Mouse (Mus musculus) G1E (cell line): ENCODE measurements at regions not wholly inside any gene's neighbourhood (a gene's known extent, or its start where the extent isn't known, plus 50 kb on each side); places are given as distances from the start of the nearest gene placed in this dataset.

Experiments used
- ATAC-seq: 2 replicates; pipeline ENCODE4 v1.8.0; 2016; ENCODE audit warnings: mild to moderate bottlenecking; ENCODE audit not compliant: insufficient number of reproducible peaks, poor library complexity, low FRiP score, severe bottlenecking; ENCODE audit errors: extremely low read depth
- DNase-seq: peaks from one replicate; pipeline ENCODE4 v3.0.0; 2012; ENCODE audit warnings: low spot score
- H3K27me3 ChIP-seq: 2 replicates; pipeline ENCODE4 v1.6.1; 2012; ENCODE audit warnings: mild to moderate bottlenecking, low read length, inconsistent platforms; ENCODE audit not compliant: insufficient read depth
- H3K36me3 ChIP-seq: replicated peaks from 2 replicates; pipeline ENCODE3; 2012; ENCODE audit warnings: mild to moderate bottlenecking, inconsistent platforms
- H3K4me1 ChIP-seq: 2 replicates; pipeline ENCODE4 v1.6.1; 2012; ENCODE audit warnings: low read depth, low read length, inconsistent platforms, mixed read lengths; ENCODE audit not compliant: insufficient read depth
- H3K4me3 ChIP-seq: 2 replicates; pipeline ENCODE4 v1.5.1; 2012; ENCODE audit warnings: low read depth, mild to moderate bottlenecking, inconsistent platforms, low read length, moderate library complexity, mixed read lengths
- H3K9me3 ChIP-seq: replicated peaks from 2 replicates; pipeline ENCODE4 v1.6.1; 2012; ENCODE audit warnings: inconsistent platforms
- CTCF ChIP-seq: IDR thresholded peaks from 2 replicates; pipeline ENCODE4 v1.5.1; 2012; ENCODE audit warnings: low read depth, low read length, inconsistent platforms, mixed read lengths
- GATA1 ChIP-seq: IDR thresholded peaks from 2 replicates; pipeline ENCODE4 v1.6.1; 2012; ENCODE audit warnings: borderline replicate concordance, low read length, inconsistent platforms, mixed read lengths
- GATA2 ChIP-seq: IDR thresholded peaks from 2 replicates; pipeline ENCODE4 v1.6.1; 2012; ENCODE audit warnings: low read depth, low read length, inconsistent platforms, borderline replicate concordance
- POLR2AphosphoS5 ChIP-seq: IDR thresholded peaks from 2 replicates; pipeline ENCODE4 v1.6.1; 2012; ENCODE audit warnings: low read depth, low read length, inconsistent platforms; ENCODE audit not compliant: insufficient replicate concordance
- TAL1 ChIP-seq: conservative IDR thresholded peaks from 2 replicates; pipeline ENCODE4 v1.6.1; 2012; ENCODE audit warnings: low read depth, low read length, inconsistent platforms, mixed read lengths

DNA sequence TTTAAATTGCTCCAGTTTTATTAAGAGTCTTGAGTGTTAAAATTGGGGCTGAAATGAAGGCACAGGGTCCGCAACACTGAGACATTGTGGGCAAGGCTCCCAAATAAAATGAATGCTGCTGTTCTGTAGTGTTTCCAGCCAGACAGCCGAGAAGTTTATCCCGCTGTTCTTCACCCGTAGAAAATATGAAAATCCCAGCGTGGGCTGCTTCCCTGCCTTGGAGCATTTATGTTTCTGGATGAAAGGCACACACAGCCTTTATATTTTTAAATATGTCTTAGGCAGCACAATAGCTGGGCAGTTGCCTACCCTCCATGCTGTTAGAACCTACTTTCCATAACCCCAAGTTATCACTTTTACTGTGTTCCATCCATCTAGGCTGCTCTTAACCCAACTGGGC, 102.6 kb downstream of the Diras2 start:
- ATAC-seq (no peak), DNase-seq (no peak)
- TF ChIP-seq TAL1 (no peak), GATA2 (no peak), CTCF (no peak), POLR2AphosphoS5 (no peak), GATA1 (no peak)
- H3K36me3 ChIP-seq, result no peaks in the 10 kb centered on the region
- H3K4me1 ChIP-seq, result no peaks in the 10 kb centered on the region
- no peaks in the 10 kb centered on the region for H3K27me3 ChIP-seq
- H3K9me3 ChIP-seq, result peaks cover 77% of the 10 kb centered on the region
- no peak overlapping the region for H3K4me3 ChIP-seq

- H3K4me3 ChIP-seq, result no peak overlapping the region
- H3K36me3 ChIP-seq, result no peaks in the 10 kb centered on the region
- H3K4me1 ChIP-seq, result no peaks in the 10 kb centered on the region
- no peaks in the 10 kb centered on the region for H3K27me3 ChIP-seq
- TF ChIP-seq POLR2AphosphoS5 (no peak), GATA1 (no peak), CTCF (no peak), GATA2 (no peak), TAL1 (no peak)
- no peak for ATAC-seq
- DNase-seq, result no peak
- H3K9me3 ChIP-seq, result peaks cover 59% of the 10 kb centered on the region
Measured at GRCm38 (mm10) chr13:52436756-52437155, 94.3 kb downstream of the Diras2 start.

GRCm38 (mm10) chr13:52445513-52445912, 85.6 kb downstream of the Diras2 start:
- TF ChIP-seq TAL1 (no peak), POLR2AphosphoS5 (no peak), GATA1 (no peak), CTCF (no peak), GATA2 (no peak)
- Histone ChIP-seq H3K9me3 (peaks cover 60% of the 10 kb centered on the region), H3K4me1 (no peaks in the 10 kb centered on the region), H3K36me3 (no peaks in the 10 kb centered on the region), H3K4me3 (no peak overlapping the region), H3K27me3 (no peaks in the 10 kb centered on the region)
- no peak for ATAC-seq
- DNase-seq, result no peak

GRCm38 (mm10) chr13:52448902-52449301, 82.2 kb downstream of the Diras2 start:
- H3K4me1 ChIP-seq, result no peaks in the 10 kb centered on the region
- H3K36me3 ChIP-seq, result no peaks in the 10 kb centered on the region
- no peak for TF ChIP-seq TAL1
- no peak for TF ChIP-seq GATA1
- TF ChIP-seq CTCF, result no peak
- no peak for TF ChIP-seq GATA2
- no peak for TF ChIP-seq POLR2AphosphoS5
- no peak for DNase-seq
- H3K4me3 ChIP-seq, result no peak overlapping the region
- peaks cover 58% of the 10 kb centered on the region for H3K9me3 ChIP-seq
- H3K27me3 ChIP-seq, result no peaks in the 10 kb centered on the region
- no peak for ATAC-seq

DNA sequence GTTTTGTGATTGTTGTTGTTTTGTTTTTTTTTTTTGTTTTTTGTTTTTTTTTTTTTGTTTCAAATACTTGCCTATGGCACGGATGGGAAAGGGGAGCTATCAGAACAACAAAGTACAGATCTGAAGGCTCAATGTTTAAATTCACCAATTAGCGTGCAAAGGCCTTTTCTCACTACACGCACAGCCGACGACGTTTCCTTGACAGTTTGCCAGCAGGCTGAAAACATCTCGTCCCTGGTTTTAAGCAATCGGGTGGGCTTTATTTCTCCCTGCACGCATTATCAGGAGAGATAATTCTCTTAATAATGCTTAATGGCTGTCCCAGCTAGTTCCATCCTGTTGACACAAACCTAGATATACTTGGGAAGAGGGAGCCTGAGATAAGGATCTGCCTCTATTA, 79.6 kb downstream of the Diras2 start:
- no peak for ATAC-seq
- TF ChIP-seq CTCF, result no peak
- H3K27me3 ChIP-seq, result no peaks in the 10 kb centered on the region
- DNase-seq, result no peak
- H3K9me3 ChIP-seq, result peaks cover 67% of the 10 kb centered on the region
- no peak overlapping the region for H3K4me3 ChIP-seq
- H3K4me1 ChIP-seq, result no peaks in the 10 kb centered on the region
- H3K36me3 ChIP-seq, result no peaks in the 10 kb centered on the region

DNA sequence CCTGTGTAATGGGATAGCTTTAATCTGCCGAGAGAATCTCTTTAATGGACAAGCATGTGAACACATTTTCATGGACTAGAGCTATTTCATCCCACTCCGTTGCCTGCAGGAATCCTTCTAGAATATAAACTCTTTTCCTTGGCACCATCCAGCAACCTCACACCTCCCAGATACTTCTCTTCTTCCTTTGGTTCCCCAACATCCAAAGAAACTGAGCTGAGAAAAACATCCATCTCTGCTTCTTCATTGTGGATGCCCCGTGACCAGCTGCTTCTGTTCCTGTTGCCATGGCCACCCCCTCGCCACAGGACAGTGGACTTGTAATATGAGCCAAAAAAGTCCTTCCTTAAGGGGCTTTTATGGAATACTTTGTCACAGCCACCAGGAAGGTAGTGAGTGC, 78.8 kb downstream of the Diras2 start:
- H3K4me3 ChIP-seq, result no peak overlapping the region
- no peaks in the 10 kb centered on the region for H3K27me3 ChIP-seq
- H3K36me3 ChIP-seq, result no peaks in the 10 kb centered on the region
- DNase-seq, result no peak
- H3K9me3 ChIP-seq, result peaks cover 65% of the 10 kb centered on the region
- no peak for ATAC-seq
- H3K4me1 ChIP-seq, result no peaks in the 10 kb centered on the region
- TF ChIP-seq CTCF, result no peak
- TF ChIP-seq POLR2AphosphoS5, result no peak
- TF ChIP-seq GATA2, result no peak
- TF ChIP-seq TAL1, result no peak
- TF ChIP-seq GATA1, result no peak
